Mouse (Mus musculus) testis, adult 2 months (tissue): Measurements from ENCODE around the gene Mov10l1.

Experiments used
- CTCF ChIP-seq: fragments of 200-500 bp; IDR thresholded peaks from 2 replicates; pipeline ENCODE4 v1.5.1; 2012; ENCODE audit warnings: low read depth, mild to moderate bottlenecking, inconsistent platforms, low read length, moderate library complexity; ENCODE audit not compliant: control insufficient read depth, insufficient read depth, insufficient replicate concordance
- POLR2A ChIP-seq: fragments of 200-500 bp; IDR thresholded peaks from 2 replicates; pipeline ENCODE4 v1.6.1; 2012; ENCODE audit warnings: low read depth, mild to moderate bottlenecking, inconsistent platforms, low read length, moderate library complexity; ENCODE audit not compliant: control insufficient read depth

- no peak for TF ChIP-seq CTCF
- no peak for TF ChIP-seq POLR2A
Observed at GRCm38 (mm10) chr15:89103921-89104320, 121.2 kb downstream of the Mov10l1 start.
